Mouse (Mus musculus) kidney, postnatal 36 days (tissue): ENCODE measurements around the gene Mettl26.

Experiments used
- DNase-seq, 2 experiments: peaks; one replicate each; pipeline ENCODE4 v3.0.0; 2021 to 2022; ENCODE audit warnings: mixed read lengths in 2 of 2

Gene Mettl26

GRCm38 (mm10) chr17:25886806-25887205 lies 11.9 kb downstream of the Mettl26 start:
- DNase-seq = no peak

- no peak for DNase-seq
Observed at GRCm38 (mm10) chr17:25887467-25887866, 12.6 kb downstream of the Mettl26 start.

- no peak for DNase-seq
Observed at GRCm38 (mm10) chr17:25888837-25889236, 14.0 kb downstream of the Mettl26 start.

- peak; percentile 75 to 85 for DNase-seq
Observed at GRCm38 (mm10) chr17:25893975-25894617, 19.2 kb downstream of the Mettl26 start.

GRCm38 (mm10) chr17:25895415-25895814 lies 20.5 kb downstream of the Mettl26 start:
- DNase-seq = peak; percentile 71 to 78

GRCm38 (mm10) chr17:25895891-25896290 lies 21.0 kb downstream of the Mettl26 start:
- no peak for DNase-seq

GRCm38 (mm10) chr17:25900193-25900592 lies 25.3 kb downstream of the Mettl26 start:
- DNase-seq = no peak

- no peak for DNase-seq
Observed at GRCm38 (mm10) chr17:25903061-25903460, 28.2 kb downstream of the Mettl26 start.

- DNase-seq = no peak
Observed at GRCm38 (mm10) chr17:25907640-25908039, 32.8 kb downstream of the Mettl26 start.

- DNase-seq = peak; percentile 52 to 53
Observed at GRCm38 (mm10) chr17:25911816-25912215, 36.9 kb downstream of the Mettl26 start.

- peak; percentile 53 to 56 for DNase-seq
Observed at GRCm38 (mm10) chr17:25913186-25913876, 38.5 kb downstream of the Mettl26 start.

GRCm38 (mm10) chr17:25913877-25914275 lies 39.0 kb downstream of the Mettl26 start:
- DNase-seq = peak; percentile 21 to 27

- DNase-seq = no peak
Observed at GRCm38 (mm10) chr17:25914295-25914694, 39.4 kb downstream of the Mettl26 start.

- no peak for DNase-seq
Observed at GRCm38 (mm10) chr17:25916931-25917647, 42.2 kb downstream of the Mettl26 start.

- DNase-seq = no peak
Observed at GRCm38 (mm10) chr17:25918037-25918750, 43.3 kb downstream of the Mettl26 start.

GRCm38 (mm10) chr17:25919144-25919785 lies 44.4 kb downstream of the Mettl26 start, which contains the start of gene Rab40c:
Gene Rab40c (minus strand): TSS chr17:25919727.
- DNase-seq = no peak

GRCm38 (mm10) chr17:25919786-25920642 lies 45.1 kb downstream of the Mettl26 start:
- peak; percentile 100 for DNase-seq

GRCm38 (mm10) chr17:25922120-25922519 lies 47.2 kb downstream of the Mettl26 start:
- DNase-seq = peak; percentile 57 to 73

- no peak for DNase-seq
Observed at GRCm38 (mm10) chr17:25925348-25925747, 50.5 kb downstream of the Mettl26 start.
